Mouse (Mus musculus): ENCODE measurements around the gene Klk14. TPM values are rescaled to one million over a fixed set of nuclear protein-coding genes. Genes with fewer than 3 reads are reported as not detected.
"Not testable (repeated sequence)": the region's sequence is repeated elsewhere in the genome, so short reads cannot be mapped to it uniquely, and the experiment has no call there.

Klk14 gene
- polyA plus RNA-seq (2016; fragmentation: Nextera tagmentation; extraction: Ambion mirVana), result not detected in 2 replicates

DNA sequence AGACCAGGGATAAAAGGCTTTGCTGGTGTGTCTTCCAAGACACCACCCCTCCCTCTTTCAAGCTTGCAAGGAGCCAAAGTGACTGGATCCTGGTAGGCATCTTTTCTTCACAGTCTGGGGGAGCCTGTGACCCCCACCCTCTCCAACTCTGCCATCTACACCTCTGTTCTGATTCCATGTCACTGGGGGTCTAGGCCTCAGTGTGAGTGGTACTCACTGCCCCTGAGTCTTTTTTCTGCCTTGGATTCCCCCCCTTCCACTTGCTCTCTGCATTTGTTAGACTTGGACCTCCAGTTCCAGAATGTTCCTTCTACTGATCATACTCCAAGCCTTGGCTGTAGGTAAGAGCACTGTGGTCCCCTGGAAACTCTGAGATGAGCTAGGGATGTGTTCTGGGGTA is at the start of gene Klk14:
Gene Klk14, plus strand, starts transcription at position 301 of the 400 bp plus-strand sequence.
- no peaks in the 10 kb centered on the region for H3K4me1 ChIP-seq
- H3K9me3 ChIP-seq (replicated peaks), result no peaks in the 10 kb centered on the region
- ATAC-seq (ENCODE audit: low FRiP score), result no peak
- H3K4me2 ChIP-seq (replicated peaks), result no peak within 1 kb of the TSS
- no peaks in the 10 kb centered on the region for H3K36me3 ChIP-seq
- H3K27me3 ChIP-seq, result no peaks in the 10 kb centered on the region
- H3K4me3 ChIP-seq, result no peak within 1 kb of the TSS
- H3K27ac ChIP-seq, result no peak within 1 kb of the TSS
- no peak within 1 kb of the TSS for H3K9ac ChIP-seq

DNA sequence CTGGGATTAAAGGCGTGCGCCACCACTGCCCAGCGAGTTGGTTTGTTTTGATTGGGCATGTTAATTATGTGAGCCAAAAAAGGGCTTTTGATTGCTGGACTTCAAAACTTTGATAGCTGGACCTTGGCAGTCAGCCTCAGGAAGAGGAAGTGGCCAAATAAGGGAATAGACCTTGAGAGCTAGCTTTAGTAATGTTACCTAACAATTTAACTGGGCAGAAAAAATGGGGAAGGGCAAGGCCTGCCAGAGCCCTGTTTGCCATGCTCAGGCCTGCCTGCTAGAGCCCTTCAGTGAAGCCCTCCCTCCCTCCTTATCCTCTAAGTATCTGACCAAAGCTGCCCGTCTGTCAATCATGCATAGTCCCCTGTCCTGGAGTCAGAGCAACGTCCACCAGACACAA is 47.6 kb upstream of the Klk14 start:
- Histone ChIP-seq H3K27me3 (no peaks in the 10 kb centered on the region), H3K36me3 (no peaks in the 10 kb centered on the region), H3K4me3 (no peak overlapping the region), H3K4me2 (replicated peaks) (no peak overlapping the region), H3K4me1 (no peaks in the 10 kb centered on the region), H3K9ac (no peak overlapping the region), H3K27ac (no peak overlapping the region), H3K9me3 (replicated peaks) (no peaks in the 10 kb centered on the region)
- ATAC-seq (ENCODE audit: low FRiP score), result no peak
- 86% methylated on average over 5 of the region's 5 CpGs for WGBS

DNA sequence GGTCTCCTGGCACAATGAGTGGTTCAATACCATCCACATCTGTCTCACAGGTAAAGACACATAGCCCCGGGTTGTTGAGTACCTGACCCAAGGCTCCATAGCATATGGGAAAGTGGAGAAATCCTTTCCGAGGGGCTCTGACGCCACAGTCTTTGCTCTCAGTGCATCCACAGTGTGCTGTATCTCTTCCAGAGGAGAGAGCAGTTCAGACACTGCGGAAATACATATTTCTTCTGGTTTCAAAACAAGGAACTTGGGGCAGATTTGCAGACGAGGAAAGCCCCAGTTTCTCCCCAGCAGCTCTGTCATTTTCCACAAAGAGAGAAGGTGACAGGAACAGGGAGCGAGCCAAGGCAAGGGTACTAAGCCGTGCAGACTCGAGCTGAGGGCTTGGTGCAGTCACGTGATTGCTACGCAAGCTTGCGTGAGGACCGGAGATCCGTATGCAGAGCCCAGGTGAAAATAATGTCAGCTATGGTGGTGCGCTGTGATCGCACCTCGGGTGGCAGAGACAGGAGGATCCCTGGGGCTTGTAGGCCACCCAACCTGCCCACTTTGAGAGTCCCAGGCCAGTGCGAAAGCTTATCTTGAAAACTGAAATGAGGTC is 47.1 kb upstream of the Klk14 start:
- Histone ChIP-seq H3K4me1 (no peaks in the 10 kb centered on the region), H3K4me3 (no peak overlapping the region), H3K27me3 (no peaks in the 10 kb centered on the region), H3K9ac (no peak overlapping the region), H3K4me2 (replicated peaks) (no peak overlapping the region), H3K27ac (no peak overlapping the region), H3K9me3 (replicated peaks) (no peaks in the 10 kb centered on the region), H3K36me3 (no peaks in the 10 kb centered on the region)
- whole genome bisulfite sequencing, result 85% methylated on average over 17 of the region's 17 CpGs
- no peak for ATAC-seq (ENCODE audit: low FRiP score)

DNA sequence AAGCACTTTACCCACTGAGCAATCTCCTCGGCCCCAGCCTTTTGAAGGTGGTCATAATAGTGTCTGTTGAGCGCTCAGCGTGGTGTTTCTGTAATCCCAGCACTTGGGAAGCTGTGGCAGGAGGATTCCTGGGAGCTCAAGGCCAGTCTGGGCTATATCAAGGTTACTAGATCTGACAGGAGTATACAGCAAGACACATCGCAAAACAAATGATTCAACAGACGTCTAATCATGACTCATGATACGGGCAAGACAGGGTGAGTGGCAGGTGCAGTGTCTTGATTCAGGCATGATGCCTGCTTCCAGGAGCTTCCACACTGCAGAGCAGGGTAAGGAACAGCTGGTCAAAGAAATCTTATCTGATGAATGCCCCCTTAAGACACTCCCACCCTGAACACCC is 37.5 kb upstream of the Klk14 start:
- H3K27me3 ChIP-seq, result no peaks in the 10 kb centered on the region
- no peak overlapping the region for H3K27ac ChIP-seq
- no peak overlapping the region for H3K4me3 ChIP-seq
- no peak overlapping the region for H3K4me2 ChIP-seq (replicated peaks)
- H3K36me3 ChIP-seq, result no peaks in the 10 kb centered on the region
- 91% methylated on average over 6 of the region's 6 CpGs for WGBS
- no peak overlapping the region for H3K9ac ChIP-seq
- H3K4me1 ChIP-seq, result no peaks in the 10 kb centered on the region
- no peak for ATAC-seq (ENCODE audit: low FRiP score)
- no peaks in the 10 kb centered on the region; the same call in 1 of the 2 replicates for H3K9me3 ChIP-seq (replicated peaks)

DNA sequence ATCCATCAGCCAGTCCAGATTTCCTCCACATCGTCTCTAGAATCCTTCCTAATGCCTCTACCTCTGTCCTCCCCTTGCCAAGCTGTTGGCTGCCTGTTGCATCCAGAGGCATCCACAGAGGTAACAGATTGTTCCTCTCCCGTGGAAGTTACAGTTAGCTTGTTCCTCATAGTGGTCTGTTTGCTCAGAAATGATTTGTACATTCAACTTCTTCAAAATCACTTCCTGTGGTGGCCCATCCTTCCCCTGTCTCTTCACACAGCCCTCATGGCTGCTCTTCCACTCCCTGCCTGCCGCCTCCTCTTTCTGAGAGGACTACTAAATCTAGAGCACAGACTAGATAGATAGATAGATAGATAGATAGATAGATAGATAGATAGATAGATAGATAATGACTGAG is 35.7 kb upstream of the Klk14 start:
- 80% methylated on average over 3 of the region's 3 CpGs for WGBS
- Histone ChIP-seq H3K27me3 (no peaks in the 10 kb centered on the region), H3K9me3 (replicated peaks) (no peaks in the 10 kb centered on the region; the same call in 1 of the 2 replicates), H3K4me3 (no peak overlapping the region), H3K36me3 (no peaks in the 10 kb centered on the region), H3K27ac (no peak overlapping the region), H3K9ac (no peak overlapping the region), H3K4me2 (replicated peaks) (no peak overlapping the region), H3K4me1 (no peaks in the 10 kb centered on the region)
- no peak for ATAC-seq (ENCODE audit: low FRiP score)

GRCm38 (mm10) chr7:43656232-43656631 is 34.0 kb upstream of the Klk14 start:
- Histone ChIP-seq H3K36me3 (no peaks in the 10 kb centered on the region), H3K4me1 (no peaks in the 10 kb centered on the region), H3K27ac (no peak overlapping the region), H3K9me3 (replicated peaks) (no peaks in the 10 kb centered on the region; the same call in 1 of the 2 replicates), H3K9ac (no peak overlapping the region), H3K4me2 (replicated peaks) (no peak overlapping the region), H3K27me3 (no peaks in the 10 kb centered on the region), H3K4me3 (no peak overlapping the region)
- no peak for ATAC-seq (ENCODE audit: low FRiP score)
- 69% methylated on average over 6 of the region's 6 CpGs for WGBS

DNA sequence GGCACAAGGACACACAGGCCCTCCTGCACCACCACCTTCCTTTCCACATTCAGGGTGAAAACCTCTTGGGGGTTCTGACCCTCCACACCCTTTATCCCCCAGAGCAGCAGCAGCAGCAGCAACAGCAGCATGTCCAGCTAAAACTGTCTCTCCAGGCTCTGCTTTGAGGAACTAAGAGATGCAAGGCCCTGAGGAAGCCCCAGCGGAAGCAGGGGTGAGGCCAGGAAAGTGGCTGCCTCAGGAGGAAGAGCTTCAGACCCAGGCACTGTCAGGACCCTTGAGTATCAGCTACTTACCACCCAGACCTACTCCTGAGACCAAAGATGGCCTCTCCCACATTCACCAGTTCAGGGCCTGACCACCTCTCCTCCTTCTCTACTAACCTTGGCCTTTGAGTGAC is 30.2 kb upstream of the Klk14 start, which contains the start of gene Siglece:
Gene Siglece, minus strand, starts transcription at position 160 of the 400 bp plus-strand sequence.
- H3K4me2 ChIP-seq (replicated peaks), result no peak within 1 kb of the TSS

DNA sequence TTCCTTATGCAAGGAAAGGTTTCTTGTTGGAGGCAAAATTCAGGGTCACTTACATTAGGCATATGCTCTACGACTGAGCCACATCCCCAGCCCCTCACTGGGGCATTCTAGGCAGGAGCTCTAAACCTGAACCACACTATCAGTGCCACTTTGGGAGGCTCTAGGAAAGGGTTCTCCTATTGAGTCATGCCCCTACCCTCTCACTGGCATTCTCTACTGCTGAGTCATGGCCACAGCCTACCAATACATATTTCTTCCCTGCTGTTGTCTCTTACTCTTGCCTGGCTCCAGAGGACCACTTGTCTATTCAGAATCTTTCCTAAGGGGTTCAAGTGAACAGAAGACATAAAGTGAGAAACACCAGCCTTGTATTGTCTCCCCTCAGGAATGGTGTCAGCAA is 27.4 kb upstream of the Klk14 start:
- 90% methylated on average over 1 of the region's 1 CpGs for WGBS
- Histone ChIP-seq H3K4me2 (replicated peaks) (no peak overlapping the region), H3K9me3 (replicated peaks) (no peaks in the 10 kb centered on the region), H3K27me3 (no peaks in the 10 kb centered on the region), H3K27ac (no peak overlapping the region), H3K4me3 (no peak overlapping the region), H3K36me3 (no peaks in the 10 kb centered on the region), H3K4me1 (no peaks in the 10 kb centered on the region), H3K9ac (no peak overlapping the region)
- ATAC-seq (ENCODE audit: low FRiP score), result no peak

More for the DNA sequence above, 30.2 kb upstream of the Klk14 start, which contains the start of gene Siglece:
- H3K27me3 ChIP-seq, result no peaks in the 10 kb centered on the region
- H3K36me3 ChIP-seq, result no peaks in the 10 kb centered on the region
- 73% methylated on average over 1 of the region's 1 CpGs for WGBS
- no peak within 1 kb of the TSS for H3K4me3 ChIP-seq
- H3K27ac ChIP-seq, result no peak within 1 kb of the TSS
- no peaks in the 10 kb centered on the region for H3K4me1 ChIP-seq
- no peaks in the 10 kb centered on the region for H3K9me3 ChIP-seq (replicated peaks)
- ATAC-seq (ENCODE audit: low FRiP score), result no peak
- H3K9ac ChIP-seq, result no peak within 1 kb of the TSS

DNA sequence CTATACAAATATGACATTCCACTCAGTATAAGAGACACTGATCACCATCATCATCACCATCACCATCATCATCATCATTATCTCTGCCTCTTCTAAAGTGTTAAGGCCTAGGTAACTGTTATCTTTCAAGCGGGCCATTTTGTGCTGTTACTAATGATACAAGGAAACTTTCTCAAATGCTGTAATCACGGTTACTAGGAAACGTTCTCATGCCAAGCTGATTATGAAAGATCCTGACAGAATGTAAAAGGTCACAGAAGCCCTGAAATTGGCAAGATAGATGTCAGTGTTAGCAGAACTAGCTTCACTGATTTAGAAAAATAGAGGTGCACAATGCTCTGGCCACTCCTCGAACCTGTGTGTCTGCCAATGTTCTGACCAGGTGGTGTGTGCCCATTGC is 23.0 kb upstream of the Klk14 start:
- ATAC-seq (ENCODE audit: low FRiP score); H3K36me3 ChIP-seq: not testable (repeated sequence)
- 91% methylated on average over 4 of the region's 4 CpGs for WGBS

DNA sequence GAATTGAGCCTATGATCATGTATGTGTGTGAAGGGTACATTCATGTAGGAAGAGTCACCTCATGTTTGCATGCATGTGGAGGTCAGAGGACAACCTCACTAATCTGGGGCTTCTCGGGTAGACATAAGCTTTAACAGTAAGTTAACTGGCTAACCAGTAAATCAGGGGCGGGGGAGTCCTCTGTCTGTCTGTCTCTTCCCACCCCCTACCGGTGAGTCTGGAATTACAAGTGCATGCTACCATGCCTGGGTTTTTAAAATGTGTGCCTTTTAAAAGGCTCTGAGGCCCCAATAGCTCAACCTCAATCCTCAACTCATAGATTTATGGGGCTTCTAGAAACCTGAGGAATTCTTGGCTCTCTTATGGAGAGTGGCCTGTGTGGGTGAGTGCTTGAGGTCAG is 21.6 kb upstream of the Klk14 start:
- H3K36me3 ChIP-seq, result no peaks in the 10 kb centered on the region
- no peak for ATAC-seq (ENCODE audit: low FRiP score)
- 13% methylated on average over 3 of the region's 3 CpGs for WGBS
- no peaks in the 10 kb centered on the region for H3K27me3 ChIP-seq
- H3K9ac ChIP-seq, result no peak overlapping the region
- no peak overlapping the region for H3K4me3 ChIP-seq
- H3K27ac ChIP-seq, result no peak overlapping the region
- H3K4me1 ChIP-seq, result peaks cover 7% of the 10 kb centered on the region
- no peaks in the 10 kb centered on the region for H3K9me3 ChIP-seq (replicated peaks)
- H3K4me2 ChIP-seq (replicated peaks), result no peak overlapping the region

More for the DNA sequence above, 23.0 kb upstream of the Klk14 start:
- H3K4me3 ChIP-seq; H3K27me3 ChIP-seq; H3K4me2 ChIP-seq (replicated peaks); H3K4me1 ChIP-seq; H3K9ac ChIP-seq; H3K27ac ChIP-seq; H3K9me3 ChIP-seq (replicated peaks): not testable (repeated sequence)

GRCm38 (mm10) chr7:43671064-43671808 is 19.0 kb upstream of the Klk14 start:
- H3K4me2 ChIP-seq (replicated peaks), result peak overlapping the region; percentile 79
- H3K4me3 ChIP-seq, result peak overlapping the region; percentile 64
- peaks cover 7% of the 10 kb centered on the region for H3K4me1 ChIP-seq
- peaks cover 17% of the 10 kb centered on the region for H3K36me3 ChIP-seq
- peak overlapping the region; percentile 72 for H3K9ac ChIP-seq
- no peaks in the 10 kb centered on the region for H3K27me3 ChIP-seq
- H3K27ac ChIP-seq, result no peak overlapping the region
- 64% methylated on average over 11 of the region's 11 CpGs for WGBS
- H3K9me3 ChIP-seq (replicated peaks), result no peaks in the 10 kb centered on the region; the same call in 1 of the 2 replicates
- peak; percentile 55 for ATAC-seq (ENCODE audit: low FRiP score)

- no peaks in the 10 kb centered on the region for H3K27me3 ChIP-seq
These were observed 18.2 kb upstream of the Klk14 start, which contains the start of gene Ctu1 for GRCm38 (mm10) chr7:43671809-43672580. Gene Ctu1 (plus strand): TSS chr7:43672016.

More at GRCm38 (mm10) chr7:43671809-43672580, 18.2 kb upstream of the Klk14 start, which contains the start of gene Ctu1:
- no peak within 1 kb of the TSS for H3K27ac ChIP-seq
- peak within 1 kb of the TSS; percentile 79 for H3K4me2 ChIP-seq (replicated peaks)
- under 1% methylated on average over 26 of the region's 26 CpGs for WGBS
- H3K9ac ChIP-seq, result peak within 1 kb of the TSS; percentile 72
- peak within 1 kb of the TSS; percentile 64 for H3K4me3 ChIP-seq
- ATAC-seq (ENCODE audit: low FRiP score), result peak; percentile 96
- peaks cover 25% of the 10 kb centered on the region for H3K36me3 ChIP-seq
- peaks cover 7% of the 10 kb centered on the region for H3K4me1 ChIP-seq
- peaks cover 5% of the 10 kb centered on the region for H3K9me3 ChIP-seq (replicated peaks)

All from hindbrain, embryonic 12.5 days (tissue).